Mouse (Mus musculus) frontal cortex, adult (tissue): ENCODE data around the gene Fhl1.

Experiments
- ATAC-seq: cut with Nextera tagmentation; 2 replicates; pipeline ENCODE4 v1.9.2; 2017; ENCODE audit warnings: mild to moderate bottlenecking, moderate library complexity, mixed read lengths; ENCODE audit not compliant: low TSS enrichment

Fhl1 gene

GRCm38 (mm10) chrX:56752144-56752543 lies 20.6 kb downstream of the Fhl1 start:
- ATAC-seq = no peak

- ATAC-seq = peak; percentile 69; the same call in 1 of the 2 replicates
Measured at GRCm38 (mm10) chrX:56753317-56754289, 22.0 kb downstream of the Fhl1 start.

DNA sequence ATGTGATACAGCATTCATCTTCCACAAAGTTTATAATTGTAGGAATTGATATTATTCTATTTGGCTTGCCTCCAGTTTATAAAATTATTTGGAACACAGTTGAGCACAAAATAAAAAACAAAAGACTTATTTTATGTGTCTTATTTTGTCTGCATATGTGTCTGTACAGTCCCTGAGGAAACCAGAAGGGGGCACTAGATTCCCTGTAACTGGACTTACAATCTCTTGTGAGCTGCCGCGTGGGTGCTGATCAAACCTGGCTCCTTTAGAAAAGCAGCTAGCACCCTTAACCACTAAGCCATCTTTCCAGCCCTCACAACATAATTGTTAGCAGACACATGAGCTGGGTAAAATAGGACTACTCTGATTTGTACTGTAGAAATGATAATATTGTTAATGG lies 24.1 kb downstream of the Fhl1 start:
- no peak for ATAC-seq

DNA sequence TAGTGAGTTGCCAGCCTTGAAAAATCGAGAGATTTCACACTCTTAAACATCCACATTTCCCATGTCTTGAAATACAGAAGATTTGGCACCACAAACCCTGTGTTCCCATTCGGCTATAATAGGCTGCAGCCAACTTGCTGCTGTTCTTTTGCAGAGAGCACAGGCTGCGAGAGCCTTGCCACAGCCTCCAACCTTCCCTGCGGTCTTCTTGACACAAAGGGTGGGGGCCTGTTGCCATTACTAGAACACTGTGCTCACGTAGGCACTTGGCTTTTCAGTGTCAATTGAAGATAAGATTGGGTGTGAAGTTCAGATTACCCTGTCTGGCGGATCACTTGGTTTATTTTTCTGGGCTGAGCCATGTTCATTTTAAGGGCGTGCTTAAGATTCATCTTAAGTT lies 24.8 kb downstream of the Fhl1 start:
- peak; percentile 80 for ATAC-seq

DNA sequence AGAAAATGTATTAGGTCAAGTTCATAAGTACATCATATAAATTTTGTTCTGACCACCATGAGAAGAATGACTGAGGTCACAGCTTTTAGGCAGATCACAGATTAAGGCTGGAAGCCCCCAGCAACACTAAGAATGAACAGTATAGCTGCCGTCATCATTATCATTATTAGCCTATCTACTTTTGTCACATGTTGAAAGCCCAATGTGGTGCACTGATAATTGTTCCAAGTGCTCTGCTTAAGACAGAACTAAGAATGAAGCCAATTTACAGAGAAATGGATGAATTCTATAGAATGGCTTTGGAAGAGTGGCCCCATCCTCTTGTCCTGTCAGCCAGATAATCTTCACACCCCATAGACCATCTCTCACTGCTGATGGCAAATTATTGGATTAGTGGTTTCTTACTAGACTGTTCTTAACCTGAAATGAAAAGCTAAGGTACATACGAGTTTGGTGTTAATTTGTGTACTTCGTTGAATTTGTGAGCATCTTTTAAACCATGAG lies 28.7 kb downstream of the Fhl1 start:
- no peak for ATAC-seq

- ATAC-seq = no peak
Measured at GRCm38 (mm10) chrX:56769838-56770237, 38.3 kb downstream of the Fhl1 start.

DNA sequence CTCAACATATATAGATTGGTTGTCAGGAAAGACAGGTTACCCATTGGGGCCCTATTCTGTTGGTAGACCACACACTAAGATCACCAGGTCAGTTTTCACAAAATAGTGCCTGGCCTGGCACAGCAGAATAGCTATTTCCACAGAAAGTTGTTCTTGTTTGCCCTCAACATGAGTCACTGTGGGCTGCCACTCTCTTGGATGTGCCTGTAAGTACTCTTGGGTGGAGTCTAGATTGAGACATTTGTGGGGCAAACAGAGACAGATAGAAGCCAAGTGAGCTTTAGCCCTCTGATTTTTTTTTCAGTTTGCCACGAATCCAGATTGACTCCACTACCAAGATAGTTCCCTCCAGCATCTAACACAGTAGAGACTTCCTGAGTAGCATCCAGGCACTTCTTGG lies 40.2 kb downstream of the Fhl1 start:
- no peak for ATAC-seq

DNA sequence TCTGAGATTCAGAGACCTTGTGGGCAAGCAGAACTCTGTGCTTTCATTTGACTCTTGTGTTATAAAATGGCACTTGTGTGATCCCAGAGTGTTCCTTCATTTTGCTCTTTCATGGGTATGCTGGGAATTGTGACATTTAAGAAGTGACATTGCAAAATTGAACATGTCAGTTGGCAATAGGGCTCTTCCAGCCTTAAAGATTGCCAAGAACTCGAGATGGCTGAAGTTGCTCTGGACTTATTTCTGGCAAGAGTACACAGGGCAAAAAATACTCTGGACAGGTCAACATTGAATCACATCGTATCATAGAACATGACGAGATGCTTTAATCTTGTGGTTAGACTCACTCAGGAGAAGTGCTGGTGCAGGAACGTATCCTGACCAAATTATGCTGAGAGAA lies 41.7 kb downstream of the Fhl1 start:
- ATAC-seq = no peak

GRCm38 (mm10) chrX:56786281-56787061 lies 54.9 kb downstream of the Fhl1 start:
- no peak for ATAC-seq

DNA sequence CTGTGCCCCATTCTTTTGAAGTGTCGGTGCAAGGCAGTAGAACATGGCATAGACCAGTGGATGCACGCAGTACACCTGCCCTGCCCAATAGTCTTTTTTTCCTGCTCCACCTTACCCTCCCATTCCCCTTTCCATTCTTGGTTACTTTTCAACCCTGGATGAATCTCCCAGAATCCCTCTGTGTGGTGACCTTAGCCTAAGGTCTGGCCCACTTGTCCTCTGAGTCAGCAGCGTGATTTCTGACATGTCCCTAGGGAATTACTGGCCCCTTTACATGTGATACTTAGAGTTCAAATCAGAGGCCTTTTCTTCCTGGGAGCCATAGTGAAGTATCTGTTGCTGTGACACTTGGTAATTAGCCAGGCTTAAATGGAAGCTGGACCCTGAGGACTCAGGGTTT lies 55.9 kb downstream of the Fhl1 start:
- ATAC-seq = no peak

- ATAC-seq = no peak
Measured at GRCm38 (mm10) chrX:56790591-56790990, 59.0 kb downstream of the Fhl1 start.

DNA sequence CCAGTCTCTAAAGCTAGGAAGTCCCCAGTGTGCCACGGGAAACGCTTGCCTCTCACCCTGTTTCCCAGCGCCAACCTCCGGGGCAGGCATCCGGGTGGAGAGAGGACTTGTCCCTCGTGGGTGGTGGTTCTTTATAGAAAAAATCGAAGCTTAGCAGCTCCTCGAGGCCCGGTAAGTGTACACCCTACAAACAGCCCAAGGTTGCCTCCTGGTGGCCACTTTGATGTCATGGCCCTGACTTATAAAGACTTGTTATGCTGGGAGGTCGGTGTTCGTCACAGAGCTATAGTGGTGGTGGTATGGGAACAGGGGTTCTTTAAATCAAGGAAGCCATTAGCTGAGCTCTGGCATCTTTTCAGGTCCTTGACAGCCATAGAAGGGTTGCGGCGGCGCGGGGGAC lies 59.7 kb downstream of the Fhl1 start:
- peak; percentile 79 for ATAC-seq

DNA sequence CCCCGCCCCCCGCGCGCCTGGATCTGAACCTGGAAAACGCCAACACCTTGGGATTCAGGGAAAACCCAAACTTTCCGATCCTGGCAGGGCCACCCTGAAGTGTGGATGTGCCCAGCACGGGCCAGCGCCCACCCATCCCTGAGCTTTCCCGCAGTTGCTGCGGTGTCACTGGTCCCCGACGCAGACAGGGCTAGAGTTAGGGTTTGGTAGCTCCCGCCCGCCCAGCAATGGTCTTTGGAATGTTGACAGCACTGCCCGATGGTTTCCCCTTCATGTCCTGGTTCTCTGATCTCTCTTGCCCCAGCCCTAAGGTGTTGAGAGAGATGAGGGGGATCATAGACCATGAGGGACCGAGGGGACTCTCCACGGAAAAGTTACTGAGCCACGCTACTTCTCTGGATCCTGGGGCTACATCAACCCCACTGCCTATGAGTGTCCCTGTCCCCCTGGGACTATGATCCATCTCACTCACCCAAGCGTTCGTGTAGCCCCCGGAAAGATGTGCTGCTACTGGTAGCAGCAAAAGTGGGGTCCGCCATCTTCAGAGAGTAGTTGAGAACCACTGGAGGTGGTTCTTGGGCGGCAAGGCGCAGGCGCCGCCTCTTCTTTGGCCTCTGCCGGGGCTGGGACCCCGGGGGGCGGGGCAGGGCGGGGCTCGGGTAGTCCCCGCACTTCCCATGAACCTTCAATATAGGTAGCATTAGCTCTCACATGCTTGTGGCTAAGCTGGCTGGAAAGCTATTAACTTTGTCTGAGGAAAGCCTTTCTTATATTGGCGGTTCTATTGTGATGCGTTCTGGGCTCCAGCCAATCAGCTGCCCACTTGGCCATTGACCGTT lies 90.4 kb downstream of the Fhl1 start, which contains the start of gene Map7d3:
TSS of gene Map7d3 (minus strand) at position 562 of the 839 bp plus-strand sequence.
- no peak for ATAC-seq

- ATAC-seq = no peak
Measured at GRCm38 (mm10) chrX:56827492-56827891, 95.9 kb downstream of the Fhl1 start.

DNA sequence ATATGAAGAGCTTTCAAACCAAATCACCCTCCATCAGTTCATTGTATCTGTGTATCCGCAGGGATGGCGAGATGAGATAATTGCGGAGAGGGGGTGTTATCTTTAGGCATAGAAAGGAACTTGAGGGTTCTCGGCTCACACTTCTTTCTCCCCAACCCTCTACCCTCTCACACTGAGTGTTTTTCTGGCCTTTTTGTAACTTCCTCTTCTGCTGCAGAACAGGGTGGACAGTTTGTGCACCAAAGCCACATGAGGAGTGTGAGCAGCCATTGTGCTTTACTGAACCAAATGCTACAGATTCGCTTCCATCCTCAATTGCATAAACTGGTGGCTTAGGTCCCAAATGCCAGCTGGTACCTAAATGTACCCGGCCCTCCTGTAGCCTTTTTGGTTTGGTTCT lies 104.3 kb downstream of the Fhl1 start:
- no peak for ATAC-seq

- no peak for ATAC-seq
Measured at GRCm38 (mm10) chrX:56839369-56839768, 107.8 kb downstream of the Fhl1 start.

DNA sequence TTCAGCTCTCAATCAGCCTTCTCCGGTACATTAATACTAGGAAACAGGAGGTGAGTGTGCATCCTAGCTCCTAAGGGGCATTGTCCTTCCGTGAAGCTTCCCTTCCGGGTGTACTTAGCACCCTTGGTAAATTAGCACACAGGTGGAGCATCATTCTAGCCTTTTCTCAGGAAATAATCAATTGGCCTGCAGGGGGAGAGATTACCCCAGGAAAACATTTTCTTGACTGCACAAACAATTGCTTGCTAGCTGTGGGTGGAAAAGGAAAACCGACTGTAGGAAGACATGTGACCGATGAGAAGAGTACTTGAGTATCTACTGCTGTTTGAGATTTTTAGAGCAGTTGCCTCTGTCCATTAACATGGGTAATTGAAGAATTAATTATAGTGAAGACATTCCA lies 109.7 kb downstream of the Fhl1 start:
- ATAC-seq = no peak
